Mouse (Mus musculus) brain, adult 10 weeks (tissue): ENCODE measurements around the gene Yars. TPM values are rescaled to one million over a fixed set of nuclear protein-coding genes. Genes with fewer than 3 reads are reported as not detected.

Source experiments
- polyA plus RNA-seq: library from polyadenylated mRNA; stranded (reverse); fragments of 350-450 nt; fragmentation: Illumina TruSeq; extraction: RNeasy Lipid Tissue Mini Kit (QIAGEN cat#74804); gene quantifications from one replicate; pipeline ENCODE4 v1.2.3, GENCODE M21; 2015; ENCODE audit warnings: low read depth, low replicate concordance

Gene Yars
- polyA plus RNA-seq = 88.2 TPM

DNA sequence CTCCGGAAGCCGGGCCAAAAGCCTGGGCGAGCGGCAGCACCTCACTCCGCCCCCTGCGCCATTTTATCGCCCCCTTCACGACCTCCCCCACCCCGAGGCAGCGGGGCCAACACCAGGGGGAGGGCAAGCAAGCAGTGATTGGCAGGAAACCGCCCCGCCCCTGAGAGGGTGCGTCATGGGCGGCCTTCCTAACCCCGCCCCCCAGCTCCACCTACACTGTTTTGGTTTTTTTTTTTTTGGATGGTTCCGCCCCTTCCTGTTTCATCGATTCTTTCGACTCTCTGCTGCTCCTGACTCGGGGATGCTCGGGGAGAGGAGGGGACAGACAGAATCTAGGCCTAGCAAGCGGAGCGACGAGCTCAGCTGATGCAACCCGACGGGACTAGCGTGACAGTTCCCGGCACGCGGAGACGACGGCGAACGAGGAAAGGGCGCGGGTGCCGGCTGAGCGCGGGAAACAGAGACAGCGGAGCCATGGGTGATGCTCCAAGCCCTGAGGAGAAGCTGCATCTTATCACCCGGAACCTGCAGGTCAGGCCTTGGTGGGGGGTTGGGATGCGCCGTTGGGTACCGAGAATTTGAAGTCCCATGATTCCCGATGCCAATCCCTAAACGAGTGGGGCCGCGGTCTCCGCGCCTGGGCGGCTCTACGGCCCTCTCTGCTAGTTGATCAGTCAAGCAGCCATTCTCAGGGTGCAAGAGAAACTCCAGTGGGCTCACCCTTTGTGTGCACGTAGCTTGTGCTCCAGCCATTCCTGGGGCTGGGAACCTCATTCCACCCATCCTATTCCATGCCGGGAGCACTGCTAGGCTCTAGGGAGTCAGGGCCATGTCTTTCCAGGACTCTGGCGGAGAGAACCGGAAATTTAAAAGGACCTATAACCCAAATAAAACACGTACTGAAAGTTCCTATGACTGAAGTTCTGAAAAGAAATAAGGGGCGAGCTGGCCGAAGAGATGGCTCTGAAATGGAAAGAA is at the start of gene Yars, which contains the start of gene S100pbp:
TSS of gene Yars (plus strand) at position 219 of the 978 bp plus-strand sequence.
TSS of gene S100pbp (minus strand) at position 186 of the 978 bp plus-strand sequence.

DNA sequence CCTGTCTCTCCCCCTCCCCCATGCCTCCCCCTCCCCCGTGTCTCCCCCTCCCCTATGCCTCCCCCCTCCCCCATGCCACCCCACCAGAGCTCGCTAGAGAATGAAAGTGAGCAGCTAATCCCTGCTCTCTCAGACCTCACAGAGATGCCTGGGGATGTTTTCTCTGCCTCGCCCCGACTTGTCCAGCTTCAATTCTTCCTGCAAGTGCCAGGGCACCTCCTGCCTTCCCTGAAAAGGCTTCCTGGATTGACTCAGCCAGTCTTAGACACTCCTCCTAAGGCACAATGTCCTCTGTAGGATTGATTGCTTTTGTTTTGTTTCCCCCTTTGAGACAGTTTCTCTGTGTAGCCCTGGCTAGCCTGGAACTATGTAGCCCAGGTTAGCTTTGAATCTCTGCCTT is 71.6 kb downstream of the Yars start, which contains the start of gene C77080:
TSS of gene C77080 (minus strand) at position 209 of the 400 bp plus-strand sequence.

Other genes with a start within 250 kb of the Yars start
- 39.1 TPM for gene Azin2, start 227.3 kb upstream of the Yars start, polyA plus RNA-seq
- 36.0 TPM for gene Ak2, start 197.8 kb upstream of the Yars start, polyA plus RNA-seq
- gene Rnf19b, start 131.5 kb upstream of the Yars start, polyA plus RNA-seq = 44.5 TPM
- gene Tmem54, start 84.2 kb upstream of the Yars start, polyA plus RNA-seq = not detected
- 1,134 TPM for gene Hpca, start 67.7 kb upstream of the Yars start, polyA plus RNA-seq
- 73.9 TPM for gene Fndc5, start 52.8 kb upstream of the Yars start, polyA plus RNA-seq
- gene S100pbp, start within 50 bp of the Yars start, polyA plus RNA-seq = 30.1 TPM
- 7.9 TPM for gene C77080, start 71.6 kb downstream of the Yars start, polyA plus RNA-seq
- gene Sync, start 97.9 kb downstream of the Yars start, polyA plus RNA-seq = 1.3 TPM
- 91.6 TPM for gene Rbbp4, start 145.6 kb downstream of the Yars start, polyA plus RNA-seq
- gene Zbtb8os, start 145.9 kb downstream of the Yars start, polyA plus RNA-seq = 37.3 TPM
- 6.8 TPM for gene Zbtb8a, start 188.4 kb downstream of the Yars start, polyA plus RNA-seq